ENCODE assay signal across 21 mouse cellular contexts in genomic region chr16:77914160-77915070, GRCm38 (mm10).
DNase-seq lines count a peak whose midpoint lies in the region; ATAC-seq and TF ChIP-seq lines count a peak whose summit lies in the region.
"Had no signal": no experiment of that assay in that cellular context is flagged by ENCODE, and none has a peak within 500 bp of the region (broad histone marks: within the 10 kb centered on the region; RNA-seq: fewer than 3 reads in every experiment).

No protein-coding gene starts in this region.

- peaks cover 4% of the 10 kb centered on the region; the same call in 1 of the 2 replicates for H3K4me1 ChIP-seq in kidney, embryonic 14.5 days (ENCODE audit: control insufficient read depth, insufficient read depth, low read length)
- no peaks in the 10 kb centered on the region for H3K4me1 ChIP-seq in embryonic fibroblast, embryonic 13.5 days (ENCODE audit: control insufficient read depth, insufficient read depth, low read length)
- H3K4me1 ChIP-seq: forebrain, embryonic 13.5 days; heart, embryonic 13.5 days had no signal

- H3K9ac ChIP-seq in kidney, embryonic 14.5 days (ENCODE audit: low read depth, low read length): no peak overlapping the region
- H3K9ac ChIP-seq: forebrain, embryonic 13.5 days; heart, embryonic 13.5 days; hindbrain, embryonic 14.5 days; liver, postnatal 0 days had no signal

- no peak overlapping the region for H3K27ac ChIP-seq in kidney, embryonic 14.5 days (ENCODE audit: low read depth, low read length)
- H3K27ac ChIP-seq in embryonic fibroblast, embryonic 13.5 days (ENCODE audit: insufficient read depth, low read length): peak overlapping the region; percentile 40
- H3K27ac ChIP-seq: forebrain, embryonic 13.5 days; heart, embryonic 13.5 days; hindbrain, embryonic 14.5 days had no signal

- DNase-seq in kidney, postnatal 10 days: no peak
- DNase-seq in large intestine, adult 2 months (ENCODE audit: low read depth, low spot score): peak; percentile 28
- DNase-seq in mesoderm, embryonic 11.5 days (ENCODE audit: low read depth, low spot score): peak; percentile 68
- no peak for DNase-seq in thymus, postnatal 4 days
- no peak for DNase-seq in adrenal gland, postnatal 4 days (ENCODE audit: low spot score in 2 of 2)
- DNase-seq: adrenal gland, adult 2 months; B cell, adult 2 months; cerebellum, adult 9-10 months; gastrocnemius, postnatal 10 days; heart, adult 11 months; kidney, adult 8-10 months; liver, postnatal 0 days; lung, postnatal 10 days; midbrain, embryonic 14.5 days; thymus, adult 18-20 months had no signal

- ATAC-seq in kidney, embryonic 14.5 days (ENCODE audit: low FRiP score, low TSS enrichment): peak; percentile 91
- ATAC-seq: forebrain, embryonic 13.5 days; liver, postnatal 0 days had no signal

- TF ChIP-seq CTCF in embryonic fibroblast, embryonic 13.5 days (IDR thresholded peaks at IDR 0.05; ENCODE audit: borderline replicate concordance, insufficient read depth, low read length): no peak

- H3K4me2 ChIP-seq in kidney, embryonic 14.5 days (replicated peaks; ENCODE audit: low read depth, low read length): no peak overlapping the region
- H3K4me2 ChIP-seq: forebrain, embryonic 13.5 days; heart, embryonic 13.5 days; hindbrain, embryonic 14.5 days had no signal

- no peaks in the 10 kb centered on the region for H3K27me3 ChIP-seq in kidney, embryonic 14.5 days (ENCODE audit: control insufficient read depth, insufficient read depth, low read length)
- H3K27me3 ChIP-seq: forebrain, embryonic 13.5 days; heart, embryonic 13.5 days had no signal

- no peaks in the 10 kb centered on the region for H3K9me3 ChIP-seq in kidney, embryonic 14.5 days (ENCODE audit: control insufficient read depth, low read length)
- H3K9me3 ChIP-seq: forebrain, embryonic 13.5 days; heart, embryonic 13.5 days had no signal

- no peak for TF ChIP-seq POLR2A in embryonic fibroblast, embryonic 13.5 days (IDR thresholded peaks at IDR 0.05; ENCODE audit: low read depth, low read length)

- no peaks in the 10 kb centered on the region for H3K36me3 ChIP-seq in kidney, embryonic 14.5 days (ENCODE audit: control insufficient read depth, insufficient read depth, low read length)
- H3K36me3 ChIP-seq: heart, embryonic 13.5 days had no signal

- 32% methylated on average over 6 of the region's 6 CpGs for WGBS in kidney, embryonic 14.5 days
- WGBS in large intestine, adult 2 months: 19% methylated on average over 6 of the region's 6 CpGs

- no peak overlapping the region for H3K4me3 ChIP-seq in kidney, embryonic 14.5 days (ENCODE audit: low read length)
- no peak overlapping the region for H3K4me3 ChIP-seq in embryonic fibroblast, embryonic 13.5 days (ENCODE audit: insufficient read depth, low read length)
- H3K4me3 ChIP-seq: erythroblast, embryonic 14.5 days; forebrain, embryonic 13.5 days; heart, embryonic 13.5 days had no signal

Comparison
In these comparisons a context has a peak if more than half of its experiments do, and no peak if none do; other contexts are left out.
1. DNase-seq: peak in large intestine, adult 2 months (single experiment) and mesoderm, embryonic 11.5 days (single experiment); none in kidney, postnatal 10 days (single experiment), thymus, postnatal 4 days (single experiment) and adrenal gland, postnatal 4 days (0 of 2).